Mouse (Mus musculus): ENCODE data around the gene Ly6g5c. TPM values are rescaled to one million over a fixed set of nuclear protein-coding genes. Genes with fewer than 3 reads are reported as not detected.
A peak's percentile ranks its signal among the peaks of the same experiment; 100 is the strongest.

The Ly6g5c gene
- polyA plus RNA-seq, 1 experiment from 2014 or later: not detected

DNA sequence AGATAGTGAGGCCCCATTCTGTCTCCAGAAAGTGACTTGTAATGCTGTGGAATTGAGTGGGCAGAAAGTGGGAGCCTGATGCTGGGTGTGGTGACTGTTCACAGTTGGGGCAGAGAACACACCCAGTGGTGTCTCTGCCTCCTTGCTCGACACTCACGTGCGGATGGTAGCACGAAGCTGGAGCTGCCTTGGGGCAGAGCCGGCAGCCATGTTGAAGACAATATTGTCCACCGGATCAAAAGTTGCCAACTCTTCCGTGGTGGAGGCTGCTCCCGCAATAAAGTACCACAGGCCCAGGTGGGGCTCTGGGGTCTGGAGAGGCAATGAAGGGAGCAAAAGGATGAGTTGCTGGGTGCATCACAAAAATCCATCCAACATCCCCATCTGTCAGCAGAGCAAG is 23.0 kb downstream of the Ly6g5c start:
- Histone ChIP-seq H3K27ac (ENCODE audit: low read length) (no peak overlapping the region), H3K9ac (replicated peaks; ENCODE audit: low read depth, low read length) (no peak overlapping the region), H3K9me3 (ENCODE audit: control insufficient read depth, low read length) (no peaks in the 10 kb centered on the region), H3K27me3 (replicated peaks; ENCODE audit: control insufficient read depth, insufficient read depth, low read length) (no peaks in the 10 kb centered on the region), H3K4me3 (replicated peaks; ENCODE audit: low read length) (no peak overlapping the region), H3K36me3 (ENCODE audit: control insufficient read depth, insufficient read depth) (no peaks in the 10 kb centered on the region), H3K4me2 (ENCODE audit: low read length) (no peak overlapping the region), H3K4me1 (replicated peaks; ENCODE audit: control insufficient read depth, insufficient read depth, low read length) (peaks cover 16% of the 10 kb centered on the region)
- 92% methylated on average over 8 of the region's 8 CpGs for WGBS
- ATAC-seq: no peak

DNA sequence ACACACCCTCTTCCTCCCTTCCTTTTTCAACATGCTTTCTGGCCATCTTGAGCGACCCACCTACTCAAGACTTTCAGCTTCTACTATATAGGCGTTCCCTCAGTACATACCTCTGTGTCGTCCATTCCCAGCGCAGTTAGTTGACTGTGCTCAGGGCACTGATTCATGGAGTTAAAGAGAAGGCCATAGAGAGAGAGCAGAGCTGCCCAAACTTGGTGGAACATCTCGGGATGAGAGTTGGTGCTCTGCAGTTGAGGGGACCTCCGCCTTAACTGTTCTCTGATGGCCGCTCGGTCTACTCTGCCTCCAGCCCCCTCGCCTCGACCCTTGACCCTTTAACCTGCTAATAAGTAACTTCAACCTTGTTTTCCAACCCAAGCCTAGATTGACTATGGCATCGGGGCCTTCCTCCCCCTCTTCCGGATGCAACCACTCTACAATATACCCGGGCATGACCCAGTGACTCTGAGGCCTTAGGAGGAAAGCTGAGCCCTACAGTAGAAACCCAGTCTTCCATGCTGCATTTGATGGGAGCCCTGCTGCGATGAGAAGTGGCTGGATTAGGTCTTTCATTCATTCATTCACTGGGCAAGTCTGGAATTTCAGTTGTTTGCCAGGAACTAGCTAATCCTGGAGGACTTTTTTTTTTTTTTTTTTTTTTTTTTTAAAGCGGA is 23.6 kb downstream of the Ly6g5c start, which contains the start of gene Apom:
Gene Apom, minus strand, starts transcription at position 551 of the 674 bp plus-strand sequence.
- Histone ChIP-seq H3K9me3 (ENCODE audit: control insufficient read depth, low read length) (no peaks in the 10 kb centered on the region), H3K4me1 (replicated peaks; ENCODE audit: control insufficient read depth, insufficient read depth, low read length) (peaks cover 16% of the 10 kb centered on the region), H3K36me3 (ENCODE audit: control insufficient read depth, insufficient read depth) (no peaks in the 10 kb centered on the region), H3K9ac (replicated peaks; ENCODE audit: low read depth, low read length) (no peak within 1 kb of the TSS), H3K4me3 (replicated peaks; ENCODE audit: low read length) (no peak within 1 kb of the TSS), H3K27me3 (replicated peaks; ENCODE audit: control insufficient read depth, insufficient read depth, low read length) (no peaks in the 10 kb centered on the region), H3K4me2 (ENCODE audit: low read length) (no peak within 1 kb of the TSS), H3K27ac (ENCODE audit: low read length) (no peak within 1 kb of the TSS)
- 84% methylated on average over 15 of the region's 15 CpGs for WGBS
- ATAC-seq: no peak

- Histone ChIP-seq H3K9me3 (ENCODE audit: control insufficient read depth, low read length) (no peaks in the 10 kb centered on the region), H3K27me3 (replicated peaks; ENCODE audit: control insufficient read depth, insufficient read depth, low read length) (no peaks in the 10 kb centered on the region), H3K36me3 (ENCODE audit: control insufficient read depth, insufficient read depth) (no peaks in the 10 kb centered on the region), H3K4me3 (replicated peaks; ENCODE audit: low read length) (no peak overlapping the region), H3K4me2 (ENCODE audit: low read length) (no peak overlapping the region), H3K4me1 (replicated peaks; ENCODE audit: control insufficient read depth, insufficient read depth, low read length) (peaks cover 16% of the 10 kb centered on the region), H3K27ac (ENCODE audit: low read length) (no peak overlapping the region), H3K9ac (replicated peaks; ENCODE audit: low read depth, low read length) (no peak overlapping the region)
- no peak for ATAC-seq
- WGBS: 80% methylated on average over 3 of the region's 3 CpGs
Observed at GRCm38 (mm10) chr17:35132174-35132560, 24.1 kb downstream of the Ly6g5c start.

GRCm38 (mm10) chr17:35133517-35133916 is 25.4 kb downstream of the Ly6g5c start:
- H3K27me3 ChIP-seq (replicated peaks; ENCODE audit: control insufficient read depth, insufficient read depth, low read length): no peaks in the 10 kb centered on the region
- WGBS: 94% methylated on average over 7 of the region's 7 CpGs
- peaks cover 23% of the 10 kb centered on the region for H3K4me1 ChIP-seq (replicated peaks; ENCODE audit: control insufficient read depth, insufficient read depth, low read length)
- H3K9ac ChIP-seq (replicated peaks; ENCODE audit: low read depth, low read length): no peak overlapping the region
- ATAC-seq: no peak
- H3K9me3 ChIP-seq (ENCODE audit: control insufficient read depth, low read length): no peaks in the 10 kb centered on the region
- no peak overlapping the region for H3K27ac ChIP-seq (ENCODE audit: low read length)
- H3K4me2 ChIP-seq (ENCODE audit: low read length): no peak overlapping the region
- no peak overlapping the region for H3K4me3 ChIP-seq (replicated peaks; ENCODE audit: low read length)
- no peaks in the 10 kb centered on the region; the same call in 1 of the 2 replicates for H3K36me3 ChIP-seq (ENCODE audit: control insufficient read depth, insufficient read depth)

DNA sequence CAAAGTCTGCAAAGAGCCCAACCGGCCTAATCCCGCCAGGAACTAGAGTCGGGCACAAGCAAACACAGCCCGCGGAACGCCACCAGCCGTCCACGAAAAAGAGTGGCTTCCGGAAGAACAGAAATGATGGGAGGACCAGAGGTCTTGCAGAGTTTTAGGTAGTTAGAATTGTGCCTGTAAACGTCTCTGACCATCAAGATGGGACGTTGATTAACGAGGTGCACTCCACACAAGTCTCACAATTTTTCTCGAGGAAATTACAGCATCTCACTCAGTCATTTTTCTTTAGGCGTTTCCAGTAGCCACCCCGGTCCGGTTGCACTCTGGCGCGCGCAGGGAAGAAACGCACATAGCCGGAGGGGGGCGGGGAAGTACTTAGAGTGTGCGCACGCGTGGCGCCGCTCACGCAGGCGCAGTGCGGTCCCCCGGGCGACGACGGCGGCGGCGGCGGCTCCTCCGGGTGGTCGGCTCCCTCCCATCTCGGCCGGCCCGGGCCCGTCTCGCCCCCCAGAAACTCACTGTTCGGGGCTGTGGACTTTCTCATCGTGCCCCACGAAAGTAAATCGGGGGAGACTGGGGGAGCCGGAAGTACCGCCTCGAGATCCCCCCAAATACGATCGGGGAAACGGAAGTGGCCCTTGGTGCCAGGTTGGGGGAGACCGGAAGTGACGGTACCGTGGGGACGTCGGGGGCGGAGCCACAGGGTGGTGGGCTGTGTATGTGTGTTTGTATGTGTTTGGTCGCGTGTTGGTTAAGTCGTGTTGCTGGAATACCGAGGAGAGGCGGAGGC is 26.9 kb downstream of the Ly6g5c start, which contains the start of gene Bag6:
Gene Bag6, plus strand, starts transcription at position 378 of the 790 bp plus-strand sequence.
- WGBS: under 1% methylated on average over 66 of the region's 66 CpGs

GRCm38 (mm10) chr17:35135591-35136320 is 27.7 kb downstream of the Ly6g5c start:
- Histone ChIP-seq H3K4me1 (replicated peaks; ENCODE audit: control insufficient read depth, insufficient read depth, low read length) (peaks cover 27% of the 10 kb centered on the region), H3K9ac (replicated peaks; ENCODE audit: low read depth, low read length) (peak overlapping the region; percentile 82), H3K4me2 (ENCODE audit: low read length) (peak overlapping the region; percentile 82), H3K9me3 (ENCODE audit: control insufficient read depth, low read length) (no peaks in the 10 kb centered on the region), H3K4me3 (replicated peaks; ENCODE audit: low read length) (peak overlapping the region; percentile 92), H3K27ac (ENCODE audit: low read length) (peak overlapping the region; percentile 97), H3K36me3 (ENCODE audit: control insufficient read depth, insufficient read depth) (peaks cover 17% of the 10 kb centered on the region), H3K27me3 (replicated peaks; ENCODE audit: control insufficient read depth, insufficient read depth, low read length) (no peaks in the 10 kb centered on the region)
- peak; percentile 61 for ATAC-seq
- WGBS: under 1% methylated on average over 43 of the region's 43 CpGs

More for the DNA sequence above, 26.9 kb downstream of the Ly6g5c start, which contains the start of gene Bag6:
- Histone ChIP-seq H3K4me1 (replicated peaks; ENCODE audit: control insufficient read depth, insufficient read depth, low read length) (peaks cover 27% of the 10 kb centered on the region), H3K36me3 (ENCODE audit: control insufficient read depth, insufficient read depth) (peaks cover 10% of the 10 kb centered on the region), H3K4me2 (ENCODE audit: low read length) (peak within 1 kb of the TSS; percentile 82), H3K4me3 (replicated peaks; ENCODE audit: low read length) (peak within 1 kb of the TSS; percentile 92), H3K27me3 (replicated peaks; ENCODE audit: control insufficient read depth, insufficient read depth, low read length) (no peaks in the 10 kb centered on the region), H3K27ac (ENCODE audit: low read length) (peak within 1 kb of the TSS; percentile 97), H3K9ac (replicated peaks; ENCODE audit: low read depth, low read length) (peak within 1 kb of the TSS; percentile 82), H3K9me3 (ENCODE audit: control insufficient read depth, low read length) (no peaks in the 10 kb centered on the region)
- ATAC-seq: peak; percentile 94

DNA sequence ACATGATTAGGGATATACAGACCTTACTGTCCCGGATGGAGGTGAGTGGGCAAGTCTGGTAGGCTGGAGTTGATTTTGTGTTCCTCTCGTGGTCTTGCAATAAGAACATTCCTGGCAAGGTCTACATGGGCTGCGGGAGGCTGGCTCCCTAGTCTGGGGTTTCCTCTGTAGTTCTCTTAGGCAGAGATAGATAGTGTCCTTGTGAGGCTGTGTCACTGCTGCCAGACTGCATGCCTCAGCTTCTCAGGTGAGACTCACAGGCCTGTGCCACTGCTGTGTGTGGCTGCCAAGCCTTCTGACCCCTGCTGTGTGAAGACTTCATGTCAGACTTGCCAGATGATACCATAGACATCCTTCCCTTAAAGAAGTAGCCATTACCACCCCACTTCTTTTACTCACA is 31.2 kb downstream of the Ly6g5c start:
- no peak overlapping the region for H3K9ac ChIP-seq (replicated peaks; ENCODE audit: low read depth, low read length)
- no peak overlapping the region for H3K4me3 ChIP-seq (replicated peaks; ENCODE audit: low read length)
- no peaks in the 10 kb centered on the region for H3K27me3 ChIP-seq (replicated peaks; ENCODE audit: control insufficient read depth, insufficient read depth, low read length)
- WGBS: 93% methylated on average over 3 of the region's 3 CpGs
- H3K4me1 ChIP-seq (replicated peaks; ENCODE audit: control insufficient read depth, insufficient read depth, low read length): peaks cover 27% of the 10 kb centered on the region
- peaks cover 49% of the 10 kb centered on the region for H3K36me3 ChIP-seq (ENCODE audit: control insufficient read depth, insufficient read depth)
- H3K9me3 ChIP-seq (ENCODE audit: control insufficient read depth, low read length): no peaks in the 10 kb centered on the region
- no peak overlapping the region for H3K4me2 ChIP-seq (ENCODE audit: low read length)
- H3K27ac ChIP-seq (ENCODE audit: low read length): no peak overlapping the region
- ATAC-seq: no peak

DNA sequence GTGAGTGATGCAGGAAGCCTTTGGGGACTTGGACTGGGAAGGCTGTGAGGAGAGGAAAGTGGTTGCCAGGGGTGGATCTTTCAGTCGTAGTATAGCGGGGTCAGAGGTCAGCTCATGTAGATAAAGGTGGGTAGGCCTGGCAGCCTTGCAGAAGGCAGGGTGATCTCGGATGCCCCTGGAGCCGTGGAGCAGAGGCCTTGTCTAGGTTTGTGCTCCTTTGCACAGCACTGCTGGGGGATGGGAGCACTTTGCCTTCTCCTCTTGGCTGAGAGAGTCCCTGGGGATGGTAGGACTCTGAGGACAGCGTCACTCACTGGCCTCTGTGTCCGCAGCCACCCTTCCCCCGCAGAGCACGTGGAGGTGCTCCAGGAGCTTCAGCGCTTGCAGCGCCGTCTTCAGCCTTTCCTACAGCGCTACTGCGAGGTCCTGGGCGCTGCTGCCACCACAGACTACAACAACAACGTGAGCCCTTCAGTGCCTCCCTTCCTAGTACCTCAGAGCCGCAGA is 32.5 kb downstream of the Ly6g5c start:
- 80% methylated on average over 16 of the region's 16 CpGs for WGBS
- ATAC-seq: no peak

GRCm38 (mm10) chr17:35141971-35142370 is 33.9 kb downstream of the Ly6g5c start:
- 95% methylated on average over 6 of the region's 6 CpGs for WGBS

More for the DNA sequence above, 32.5 kb downstream of the Ly6g5c start:
- Histone ChIP-seq H3K4me3 (replicated peaks; ENCODE audit: low read length) (no peak overlapping the region), H3K27me3 (replicated peaks; ENCODE audit: control insufficient read depth, insufficient read depth, low read length) (no peaks in the 10 kb centered on the region), H3K9me3 (ENCODE audit: control insufficient read depth, low read length) (no peaks in the 10 kb centered on the region), H3K9ac (replicated peaks; ENCODE audit: low read depth, low read length) (no peak overlapping the region), H3K4me2 (ENCODE audit: low read length) (no peak overlapping the region), H3K4me1 (replicated peaks; ENCODE audit: control insufficient read depth, insufficient read depth, low read length) (peaks cover 27% of the 10 kb centered on the region), H3K36me3 (ENCODE audit: control insufficient read depth, insufficient read depth) (peaks cover 62% of the 10 kb centered on the region), H3K27ac (ENCODE audit: low read length) (no peak overlapping the region)

More at GRCm38 (mm10) chr17:35141971-35142370, 33.9 kb downstream of the Ly6g5c start:
- peaks cover 19% of the 10 kb centered on the region for H3K4me1 ChIP-seq (replicated peaks; ENCODE audit: control insufficient read depth, insufficient read depth, low read length)
- no peaks in the 10 kb centered on the region for H3K27me3 ChIP-seq (replicated peaks; ENCODE audit: control insufficient read depth, insufficient read depth, low read length)
- peaks cover 74% of the 10 kb centered on the region for H3K36me3 ChIP-seq (ENCODE audit: control insufficient read depth, insufficient read depth)
- H3K27ac ChIP-seq (ENCODE audit: low read length): no peak overlapping the region
- no peak overlapping the region for H3K9ac ChIP-seq (replicated peaks; ENCODE audit: low read depth, low read length)
- H3K4me2 ChIP-seq (ENCODE audit: low read length): no peak overlapping the region
- ATAC-seq: no peak
- no peaks in the 10 kb centered on the region for H3K9me3 ChIP-seq (ENCODE audit: control insufficient read depth, low read length)
- no peak overlapping the region for H3K4me3 ChIP-seq (replicated peaks; ENCODE audit: low read length)

Data from forebrain, embryonic 16.5 days (tissue).